Mouse (Mus musculus) lung, adult 18-20 months (tissue): ENCODE data around the gene 9430015G10Rik.

Experiments
- DNase-seq, 2 experiments: peaks; one replicate each; pipeline ENCODE4 v3.0.0; 2022; ENCODE audit warnings: mixed read lengths in 2 of 2

The 9430015G10Rik gene

DNA sequence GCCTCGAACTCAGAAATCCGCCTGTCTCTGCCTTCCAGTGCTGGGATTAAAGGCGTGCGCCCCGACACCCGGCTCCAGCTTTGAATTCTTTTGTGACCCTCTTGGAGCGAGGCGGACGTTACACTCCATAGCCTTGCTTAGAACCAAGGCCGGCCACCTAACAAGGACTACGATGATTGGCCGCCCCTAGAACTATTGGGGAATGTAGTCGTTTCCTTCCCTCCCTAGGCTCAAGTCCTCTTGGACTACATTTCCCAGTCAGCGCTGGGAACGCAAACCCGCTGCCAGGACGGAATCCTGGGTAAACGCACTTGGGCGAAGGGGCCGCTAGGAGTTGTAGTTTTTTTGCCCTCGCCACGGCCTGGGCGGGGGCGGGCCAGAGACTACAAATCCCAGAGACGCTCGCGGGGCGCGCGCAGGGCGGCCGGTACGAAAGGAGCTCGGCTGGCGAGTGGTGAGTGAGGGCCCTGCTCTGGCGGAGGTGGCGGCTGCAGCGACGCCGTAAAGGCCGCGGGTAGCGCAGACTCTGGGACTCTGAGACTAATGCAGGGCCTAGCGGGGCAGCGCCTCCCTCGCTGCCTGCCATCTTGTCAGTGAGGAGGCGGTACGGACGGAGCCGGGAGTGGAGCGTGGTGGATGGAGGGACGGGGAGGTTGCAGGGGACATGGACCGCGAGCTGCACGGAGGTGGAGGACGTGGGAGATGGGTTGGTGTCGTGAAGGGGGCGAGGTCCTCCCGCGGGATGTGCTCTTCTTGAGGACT is at the start of gene 9430015G10Rik:
9430015G10Rik (plus strand) TSS at position 413 of the 762 bp plus-strand sequence.
- DNase-seq: peak; percentile 98 to 99

- no peak for DNase-seq
Observed at GRCm38 (mm10) chr4:156063861-156064509, 45.8 kb upstream of the 9430015G10Rik start.

DNA sequence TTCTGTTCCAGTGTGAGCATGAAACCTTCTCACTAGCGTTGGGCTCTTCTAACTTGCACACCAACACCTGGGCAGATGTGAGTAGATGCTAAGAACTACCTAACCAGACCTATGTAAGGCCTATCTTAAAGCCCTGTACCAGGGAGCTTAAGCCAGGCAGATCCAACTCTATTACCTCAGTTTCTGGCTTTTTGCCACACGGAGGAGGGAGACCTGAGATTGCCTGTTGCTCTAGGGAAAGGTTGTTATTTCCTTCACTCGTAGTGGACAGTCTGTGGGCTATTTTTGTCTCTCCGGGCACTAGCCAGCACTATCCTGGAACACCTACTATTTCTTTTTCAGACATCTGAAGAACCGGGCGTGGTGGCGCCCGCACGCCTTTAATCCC is 45.3 kb upstream of the 9430015G10Rik start:
- DNase-seq: no peak

DNA sequence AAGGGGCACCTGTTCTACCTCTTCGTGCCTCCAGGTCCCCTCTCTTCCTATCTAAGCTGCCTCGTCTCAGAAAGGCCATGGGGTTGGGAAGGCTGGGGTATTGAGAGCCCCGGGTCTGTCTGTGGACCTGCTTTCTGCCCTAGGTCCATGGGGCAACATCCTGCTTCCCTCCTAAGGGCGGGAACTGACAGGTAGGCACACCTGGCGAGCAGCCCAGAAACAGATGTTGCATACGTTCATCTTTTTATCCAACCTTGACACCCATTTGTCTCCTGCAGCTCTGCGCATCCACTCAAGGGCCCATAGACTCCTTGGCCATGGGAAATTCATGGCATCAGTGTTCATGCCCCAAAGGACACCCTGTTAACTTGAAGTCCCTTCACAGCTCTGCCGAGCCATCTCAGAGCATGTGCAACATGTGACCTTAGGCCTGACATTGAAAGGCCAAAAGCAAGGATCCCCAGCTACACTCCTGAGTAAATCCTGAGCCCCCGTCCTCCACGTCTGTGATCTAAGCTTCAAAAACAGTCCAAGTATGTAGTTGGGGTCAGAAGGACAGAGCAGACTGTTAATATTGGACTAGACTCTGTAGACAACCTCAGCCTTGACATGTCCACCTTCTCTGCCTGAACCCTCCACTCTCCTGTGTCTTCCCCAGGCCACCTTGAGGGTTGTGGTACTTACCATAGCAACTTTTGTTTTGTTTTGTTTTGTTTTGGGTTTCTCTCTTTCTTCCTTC is 44.5 kb upstream of the 9430015G10Rik start:
- no peak for DNase-seq

DNA sequence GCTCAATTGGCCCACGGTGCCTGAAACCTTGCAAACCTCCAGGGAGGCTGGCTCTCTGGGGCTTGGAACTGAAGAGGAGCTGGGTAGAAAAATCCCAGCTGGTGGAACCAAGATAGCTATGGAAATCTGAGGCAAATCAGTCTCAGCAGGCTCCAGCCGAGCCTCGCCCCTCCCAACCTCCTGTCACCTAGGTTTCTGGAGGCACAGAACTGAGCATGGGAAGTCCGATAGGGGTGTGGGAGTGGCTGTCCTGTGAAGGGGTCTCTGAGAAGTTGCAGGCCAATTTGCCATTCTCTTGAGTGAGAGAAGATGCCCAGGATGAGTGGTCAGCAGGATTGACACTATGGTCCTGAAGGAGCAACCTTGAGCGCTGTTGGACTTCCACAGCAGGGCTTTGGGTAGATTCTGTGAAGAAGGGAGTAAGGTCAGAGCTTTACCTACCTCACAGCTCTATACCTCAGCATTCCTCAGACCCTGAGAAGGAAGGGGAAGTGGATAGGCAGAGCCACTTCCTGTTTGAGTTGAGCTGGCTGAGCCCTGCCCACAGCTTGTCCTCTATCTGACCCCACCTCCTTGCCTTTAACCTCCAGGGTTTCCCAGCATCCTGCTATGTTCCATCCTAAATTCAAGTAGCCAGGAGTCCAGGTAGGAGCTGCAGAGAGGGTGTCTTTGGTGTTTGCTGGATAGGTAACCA is 42.4 kb upstream of the 9430015G10Rik start:
- no peak for DNase-seq

- DNase-seq: no peak
Observed at GRCm38 (mm10) chr4:156069701-156070100, 40.1 kb upstream of the 9430015G10Rik start.

DNA sequence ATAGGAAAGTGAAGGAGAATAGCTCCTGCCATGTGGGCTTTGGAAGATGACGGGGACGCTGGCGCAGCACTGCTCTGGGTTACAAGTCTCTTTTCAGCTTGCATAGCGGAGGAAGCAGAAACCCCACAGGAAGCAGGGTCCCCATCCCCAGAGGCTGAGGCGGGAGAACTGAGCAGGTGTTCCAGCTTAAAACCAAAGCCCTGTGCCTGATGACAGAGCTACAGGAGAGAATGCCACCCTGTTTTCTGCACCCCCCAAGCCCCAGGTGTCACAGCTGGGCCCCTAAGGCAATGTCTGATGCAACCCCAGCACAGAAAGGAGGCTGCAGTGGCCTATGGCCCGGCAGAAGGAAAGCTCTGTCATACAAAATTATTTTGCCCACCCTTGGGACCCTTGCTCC is 39.5 kb upstream of the 9430015G10Rik start:
- DNase-seq: no peak

DNA sequence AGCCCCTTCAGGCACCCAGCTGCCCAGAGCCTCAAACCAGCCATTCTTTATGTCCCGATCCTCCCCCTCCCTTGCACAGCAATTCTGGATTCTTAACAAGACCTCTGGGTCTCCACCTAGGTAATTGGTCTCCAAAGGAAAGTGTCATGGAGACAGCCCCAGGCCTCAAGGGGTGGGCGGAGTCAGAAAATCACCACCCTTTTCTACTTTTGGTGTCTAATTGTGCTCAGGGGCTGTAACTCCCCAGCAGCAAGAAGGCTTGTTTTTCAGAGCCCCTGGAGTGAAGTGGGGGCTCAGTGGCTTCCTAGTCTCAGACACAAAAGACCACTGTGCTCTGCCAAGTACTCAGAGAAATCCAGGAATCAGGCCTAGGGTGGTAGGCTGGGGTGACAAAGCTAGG is 39.1 kb upstream of the 9430015G10Rik start:
- no peak for DNase-seq

GRCm38 (mm10) chr4:156076911-156077382 is 32.8 kb upstream of the 9430015G10Rik start:
- DNase-seq: no peak

GRCm38 (mm10) chr4:156077499-156078301 is 32.1 kb upstream of the 9430015G10Rik start:
- DNase-seq: peak; percentile 86 to 90

DNA sequence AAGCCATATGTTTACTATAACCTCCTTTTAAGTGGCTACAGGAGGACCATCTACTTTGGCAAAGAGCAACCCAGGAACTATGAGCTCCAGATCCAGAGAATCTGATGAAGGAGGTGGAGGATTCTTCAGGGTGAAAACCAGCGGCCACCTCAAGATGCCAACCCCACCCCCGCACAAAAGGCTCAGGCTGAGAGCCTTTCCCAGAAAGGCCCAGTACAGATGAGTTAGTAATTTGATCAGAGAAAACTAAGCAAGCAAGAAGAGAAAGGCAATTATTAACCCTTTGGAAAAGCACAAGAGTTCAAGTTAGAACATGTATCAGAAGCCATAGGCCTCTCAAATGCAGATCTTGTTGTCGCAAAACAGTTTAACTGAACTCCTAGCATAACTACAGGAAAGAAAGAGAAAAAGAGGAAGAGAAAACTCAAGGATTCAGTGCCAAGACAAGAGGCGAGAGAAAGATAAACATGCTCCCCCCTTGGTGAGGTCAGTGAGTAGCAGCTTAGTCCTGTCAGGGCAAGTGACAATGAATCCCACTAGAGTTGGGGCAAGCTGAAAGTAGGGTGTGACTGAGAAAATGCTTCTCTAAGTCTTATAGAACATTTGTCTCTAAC is 27.1 kb upstream of the 9430015G10Rik start:
- DNase-seq: no peak

- peak; percentile 36 to 54 for DNase-seq
Observed at GRCm38 (mm10) chr4:156083348-156083747, 26.4 kb upstream of the 9430015G10Rik start.

GRCm38 (mm10) chr4:156084096-156084879 is 25.5 kb upstream of the 9430015G10Rik start:
- DNase-seq: no peak

- DNase-seq: no peak
Observed at GRCm38 (mm10) chr4:156085256-156085655, 24.5 kb upstream of the 9430015G10Rik start.

GRCm38 (mm10) chr4:156087398-156088087 is 22.2 kb upstream of the 9430015G10Rik start:
- DNase-seq: no peak

DNA sequence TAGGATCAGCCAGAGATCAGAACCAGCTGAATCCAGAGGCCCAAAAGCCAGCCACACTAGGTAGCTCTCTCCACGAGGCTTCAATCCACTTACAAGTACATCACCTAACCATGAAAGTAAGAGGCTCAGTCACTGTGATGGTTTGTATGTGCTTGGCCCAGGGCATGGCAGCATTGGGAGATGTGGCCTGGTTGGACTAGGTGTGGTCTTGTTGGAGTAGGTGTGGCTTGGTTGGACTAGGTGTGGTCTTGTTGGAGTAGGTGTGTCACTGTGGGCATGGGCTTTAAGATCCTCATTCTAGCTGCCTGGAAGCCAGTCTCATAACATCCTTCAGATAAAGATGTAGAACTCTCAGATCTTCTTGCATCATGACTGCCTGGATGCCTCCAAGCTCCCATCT is 18.5 kb upstream of the 9430015G10Rik start:
- DNase-seq: no peak

- no peak for DNase-seq
Observed at GRCm38 (mm10) chr4:156092765-156093164, 17.0 kb upstream of the 9430015G10Rik start.

DNA sequence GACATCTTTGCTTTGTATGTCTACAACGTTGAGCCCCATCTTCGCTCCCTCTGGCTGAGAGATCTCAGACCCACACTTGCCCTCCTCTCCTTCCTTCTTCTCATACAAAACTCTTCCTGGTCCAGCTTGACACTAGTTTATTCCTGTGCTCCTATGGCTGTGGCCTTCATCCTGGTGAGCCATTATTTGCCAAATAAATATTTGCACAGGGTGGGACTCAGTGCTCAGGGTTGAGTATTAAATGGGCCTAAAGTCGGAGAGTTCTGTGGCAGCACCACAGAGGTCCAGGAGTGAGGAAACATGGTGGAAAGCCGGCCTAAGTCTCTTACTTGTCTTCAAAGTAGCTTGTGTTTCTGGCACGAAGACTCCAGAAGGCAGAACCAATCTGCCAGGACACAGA is 16.0 kb upstream of the 9430015G10Rik start:
- DNase-seq: no peak

DNA sequence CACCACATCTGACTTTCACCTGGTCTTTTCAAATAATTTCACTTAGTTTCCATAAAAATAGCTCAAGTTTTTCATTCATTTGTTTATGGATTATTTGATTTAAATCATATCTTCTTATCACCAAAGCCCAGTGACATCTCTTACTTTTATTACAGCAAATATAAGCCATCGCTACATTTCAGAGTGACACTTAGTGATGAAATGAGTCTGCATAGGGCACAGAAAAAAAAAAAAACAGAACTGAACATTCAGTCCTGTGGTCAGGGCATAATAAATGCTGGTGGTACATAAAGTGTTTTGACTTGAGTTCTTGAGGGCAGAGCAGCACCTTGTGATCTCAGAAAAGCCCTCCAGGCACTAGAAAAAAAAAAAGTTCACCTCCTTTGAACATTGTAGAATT is 13.6 kb upstream of the 9430015G10Rik start:
- DNase-seq: no peak

- no peak for DNase-seq
Observed at GRCm38 (mm10) chr4:156097770-156098366, 11.9 kb upstream of the 9430015G10Rik start.
